Mouse (Mus musculus): ENCODE measurements around the gene Gm20388. TPM values are rescaled to one million over a fixed set of nuclear protein-coding genes. Genes with fewer than 3 reads are reported as not detected.

Gm20388 gene
- polyA plus RNA-seq, 1 experiment = not detected

- H3K4me1 ChIP-seq (ENCODE audit: control insufficient read depth, insufficient read depth, low read length) = peaks cover 11% of the 10 kb centered on the region
- no peak overlapping the region for H3K4me3 ChIP-seq (ENCODE audit: insufficient read depth, low read depth, low read length)
- 24% methylated on average over 3 of the region's 3 CpGs for WGBS
- no peak overlapping the region for H3K27ac ChIP-seq (ENCODE audit: insufficient read depth, low read depth, low read length)
- no peak for TF ChIP-seq POLR2A (IDR thresholded peaks at IDR 0.05; ENCODE audit: insufficient read depth, low read depth, low read length)
- no peak for TF ChIP-seq CTCF (IDR thresholded peaks at IDR 0.05; ENCODE audit: insufficient read depth, low read depth, low read length)
Measured at GRCm38 (mm10) chr8:119885612-119886011, 25.0 kb upstream of the Gm20388 start.

- Histone ChIP-seq H3K4me1 (ENCODE audit: control insufficient read depth, insufficient read depth, low read length) (peaks cover 11% of the 10 kb centered on the region), H3K4me3 (ENCODE audit: insufficient read depth, low read depth, low read length) (no peak overlapping the region), H3K27ac (ENCODE audit: insufficient read depth, low read depth, low read length) (no peak overlapping the region)
- 84% methylated on average over 3 of the region's 3 CpGs for WGBS
- TF ChIP-seq CTCF (IDR thresholded peaks at IDR 0.05; ENCODE audit: insufficient read depth, low read depth, low read length) = 0 out of 2 replicates have a peak, but pooled peaks have one; percentile 22
- no peak for TF ChIP-seq POLR2A (IDR thresholded peaks at IDR 0.05; ENCODE audit: insufficient read depth, low read depth, low read length)
Measured at GRCm38 (mm10) chr8:119887130-119887529, 23.5 kb upstream of the Gm20388 start.

DNA sequence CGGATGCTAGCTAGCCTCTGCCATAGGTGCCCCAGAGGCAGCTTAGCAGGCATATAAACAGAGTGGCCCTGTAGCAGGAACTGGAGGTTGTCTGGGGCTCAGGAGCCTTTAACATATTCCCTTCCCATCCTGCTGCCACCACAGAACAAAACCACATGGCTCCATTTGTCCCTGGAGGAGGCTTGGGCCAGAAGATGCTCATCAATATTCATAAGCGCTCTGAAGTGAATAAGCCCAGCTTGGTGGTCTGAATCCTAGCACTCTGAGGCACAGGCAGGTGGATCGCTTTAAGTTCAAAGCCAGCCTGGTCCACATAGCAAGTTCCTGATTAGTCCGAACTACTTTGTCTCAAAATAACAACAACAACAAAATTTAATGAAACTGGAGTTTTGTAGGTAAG lies 22.6 kb upstream of the Gm20388 start:
- 62% methylated on average over 4 of the region's 4 CpGs for WGBS
- TF ChIP-seq POLR2A (IDR thresholded peaks at IDR 0.05; ENCODE audit: insufficient read depth, low read depth, low read length) (no peak), CTCF (IDR thresholded peaks at IDR 0.05; ENCODE audit: insufficient read depth, low read depth, low read length) (no peak)
- Histone ChIP-seq H3K27ac (ENCODE audit: insufficient read depth, low read depth, low read length) (no peak overlapping the region), H3K4me3 (ENCODE audit: insufficient read depth, low read depth, low read length) (no peak overlapping the region), H3K4me1 (ENCODE audit: control insufficient read depth, insufficient read depth, low read length) (peaks cover 11% of the 10 kb centered on the region)

DNA sequence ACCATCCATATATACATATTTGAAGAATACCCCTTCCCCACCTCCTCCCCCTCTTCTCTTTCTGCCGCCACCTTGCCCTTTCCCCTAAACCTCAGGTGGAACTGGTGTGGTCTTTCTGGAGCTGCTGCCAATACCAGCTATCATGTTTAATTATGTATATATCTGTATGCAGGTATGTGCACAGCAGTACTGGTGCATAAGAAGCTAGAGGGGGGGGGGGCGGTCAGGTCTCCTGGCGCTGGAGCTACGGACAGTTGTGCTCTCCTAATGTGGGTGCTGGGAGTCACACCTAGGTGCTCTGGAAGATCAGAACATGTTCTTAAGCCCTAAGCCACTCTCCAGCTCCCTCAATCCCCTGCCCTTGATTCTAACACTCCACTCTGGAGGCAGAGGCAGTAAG lies 13.6 kb upstream of the Gm20388 start:
- H3K27ac ChIP-seq (ENCODE audit: insufficient read depth, low read depth, low read length) = no peak overlapping the region
- H3K4me1 ChIP-seq (ENCODE audit: control insufficient read depth, insufficient read depth, low read length) = no peaks in the 10 kb centered on the region
- 87% methylated on average over 4 of the region's 4 CpGs for WGBS
- TF ChIP-seq POLR2A (IDR thresholded peaks at IDR 0.05; ENCODE audit: insufficient read depth, low read depth, low read length) = no peak
- TF ChIP-seq CTCF (IDR thresholded peaks at IDR 0.05; ENCODE audit: insufficient read depth, low read depth, low read length) = no peak
- H3K4me3 ChIP-seq (ENCODE audit: insufficient read depth, low read depth, low read length) = no peak overlapping the region

DNA sequence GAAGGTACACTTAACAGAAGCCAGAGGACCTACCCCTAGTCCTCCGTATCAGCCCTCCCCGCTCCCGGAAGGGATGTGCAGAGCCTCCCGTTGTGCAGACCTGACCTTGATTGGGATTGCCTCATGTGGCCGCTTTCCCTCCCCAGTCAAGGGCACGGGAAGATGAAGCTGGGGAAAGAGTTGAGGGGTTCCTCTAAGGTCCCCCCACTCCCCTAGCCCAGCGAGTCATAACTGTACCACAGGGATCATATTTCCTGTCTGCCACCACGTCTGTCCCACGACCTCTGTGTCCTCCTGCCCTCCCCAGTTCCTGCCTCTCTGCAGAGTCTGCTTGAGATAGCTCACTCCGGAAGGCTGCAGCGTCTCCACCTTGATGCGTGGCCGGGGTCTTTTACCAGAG lies 12.7 kb upstream of the Gm20388 start:
- H3K4me3 ChIP-seq (ENCODE audit: insufficient read depth, low read depth, low read length) = no peak overlapping the region

GRCm38 (mm10) chr8:119901349-119901748 lies 9.3 kb upstream of the Gm20388 start:
- H3K4me1 ChIP-seq (ENCODE audit: control insufficient read depth, insufficient read depth, low read length) = no peaks in the 10 kb centered on the region
- no peak for TF ChIP-seq POLR2A (IDR thresholded peaks at IDR 0.05; ENCODE audit: insufficient read depth, low read depth, low read length)
- TF ChIP-seq CTCF (IDR thresholded peaks at IDR 0.05; ENCODE audit: insufficient read depth, low read depth, low read length) = no peak
- no peak overlapping the region for H3K4me3 ChIP-seq (ENCODE audit: insufficient read depth, low read depth, low read length)
- no peak overlapping the region for H3K27ac ChIP-seq (ENCODE audit: insufficient read depth, low read depth, low read length)
- WGBS = 89% methylated on average over 3 of the region's 3 CpGs

More for the DNA sequence above, 12.7 kb upstream of the Gm20388 start:
- 56% methylated on average over 13 of the region's 13 CpGs for WGBS
- TF ChIP-seq POLR2A (IDR thresholded peaks at IDR 0.05; ENCODE audit: insufficient read depth, low read depth, low read length) = no peak
- no peak for TF ChIP-seq CTCF (IDR thresholded peaks at IDR 0.05; ENCODE audit: insufficient read depth, low read depth, low read length)
- Histone ChIP-seq H3K27ac (ENCODE audit: insufficient read depth, low read depth, low read length) (no peak overlapping the region), H3K4me1 (ENCODE audit: control insufficient read depth, insufficient read depth, low read length) (no peaks in the 10 kb centered on the region)

DNA sequence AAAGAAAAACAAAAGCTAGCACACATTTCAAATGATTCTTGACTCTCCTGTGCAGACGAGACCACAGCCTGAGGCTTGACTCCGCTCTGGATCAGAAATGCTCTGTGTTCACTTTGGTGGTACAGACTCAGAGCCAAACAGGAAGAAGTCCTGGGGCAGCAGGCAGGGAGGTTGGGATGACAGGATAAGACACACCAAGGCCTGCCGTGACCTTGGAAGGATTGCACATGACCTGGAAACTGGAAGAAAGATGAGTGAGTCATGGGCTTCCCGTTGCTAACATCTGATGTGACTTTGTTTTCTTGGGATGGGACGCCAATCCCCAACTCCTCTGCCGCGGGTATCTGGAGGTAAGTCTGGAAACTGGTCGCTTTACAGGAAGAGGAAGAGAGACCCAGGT lies 8.7 kb upstream of the Gm20388 start:
- TF ChIP-seq CTCF (IDR thresholded peaks at IDR 0.05; ENCODE audit: insufficient read depth, low read depth, low read length) = no peak
- 85% methylated on average over 8 of the region's 8 CpGs for WGBS
- Histone ChIP-seq H3K27ac (ENCODE audit: insufficient read depth, low read depth, low read length) (no peak overlapping the region), H3K4me3 (ENCODE audit: insufficient read depth, low read depth, low read length) (no peak overlapping the region), H3K4me1 (ENCODE audit: control insufficient read depth, insufficient read depth, low read length) (no peaks in the 10 kb centered on the region)

DNA sequence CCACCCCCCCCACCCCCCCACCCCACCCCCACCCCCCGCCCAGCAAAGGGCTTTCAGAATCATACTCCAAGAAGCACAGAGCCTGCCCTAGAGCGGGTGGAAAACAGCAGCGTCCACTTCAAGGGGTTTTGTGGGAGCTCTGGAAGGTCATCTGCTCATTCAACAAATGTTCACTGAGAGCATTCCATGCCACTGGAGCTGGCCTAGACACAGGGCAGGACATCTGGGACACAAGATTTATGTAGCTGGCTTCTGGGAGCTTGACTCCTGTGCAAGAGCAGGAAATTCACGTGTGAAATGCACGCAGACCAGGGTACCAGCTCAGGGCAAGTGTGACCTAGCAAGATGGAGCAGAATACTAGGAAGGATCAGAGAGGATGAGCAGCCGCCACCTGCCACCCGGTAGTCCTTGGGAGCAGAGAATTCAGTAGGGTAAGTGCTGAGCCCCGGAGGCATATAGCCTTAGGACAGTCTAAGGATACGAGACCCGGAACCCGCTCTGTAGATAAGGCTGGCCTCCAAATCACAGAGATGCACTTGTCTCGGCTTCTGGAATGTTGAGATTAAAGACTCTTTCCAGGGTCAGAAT lies 6.2 kb upstream of the Gm20388 start:
- H3K4me3 ChIP-seq (ENCODE audit: insufficient read depth, low read depth, low read length) = no peak overlapping the region
- H3K4me1 ChIP-seq (ENCODE audit: control insufficient read depth, insufficient read depth, low read length) = no peaks in the 10 kb centered on the region
- H3K27ac ChIP-seq (ENCODE audit: insufficient read depth, low read depth, low read length) = no peak overlapping the region
- 71% methylated on average over 12 of the region's 12 CpGs for WGBS
- TF ChIP-seq POLR2A (IDR thresholded peaks at IDR 0.05; ENCODE audit: insufficient read depth, low read depth, low read length) = no peak
- no peak for TF ChIP-seq CTCF (IDR thresholded peaks at IDR 0.05; ENCODE audit: insufficient read depth, low read depth, low read length)

GRCm38 (mm10) chr8:119909944-119910546 lies 596 bp upstream of the Gm20388 start, which contains the start of gene Usp10:
Usp10 (plus strand) TSS chr8:119910360.
- 19% methylated on average over 13 of the region's 13 CpGs for WGBS
- peaks cover 8% of the 10 kb centered on the region for H3K4me1 ChIP-seq (ENCODE audit: control insufficient read depth, insufficient read depth, low read length)
- peak within 1 kb of the TSS; percentile 94 for H3K4me3 ChIP-seq (ENCODE audit: insufficient read depth, low read depth, low read length)
- peak within 1 kb of the TSS; percentile 85 for H3K27ac ChIP-seq (ENCODE audit: insufficient read depth, low read depth, low read length)
- TF ChIP-seq POLR2A (IDR thresholded peaks at IDR 0.05; ENCODE audit: insufficient read depth, low read depth, low read length) = no peak
- no peak for TF ChIP-seq CTCF (IDR thresholded peaks at IDR 0.05; ENCODE audit: insufficient read depth, low read depth, low read length)

All from olfactory bulb, adult 2 months (tissue).